Mouse (Mus musculus) midbrain, embryonic 16.5 days (tissue): ENCODE data around the gene Folr1. TPM values are rescaled to one million over a fixed set of nuclear protein-coding genes. Genes with fewer than 3 reads are reported as not detected.

ENCODE experiments used
- ATAC-seq: fragments of 200-750 bp; cut with Nextera tagmentation; 2 replicates; pipeline ENCODE4 v1.8.0; 2017; ENCODE audit warnings: moderate TSS enrichment
- H3K27ac ChIP-seq: fragments of 300-500 bp; sonication (generic); 2 replicates; pipeline ENCODE4 v1.5.1; 2014; ENCODE audit warnings: mild to moderate bottlenecking, low read length, mixed read lengths
- H3K27me3 ChIP-seq: fragments of 300-500 bp; sonication (generic); 2 replicates; pipeline ENCODE4 v1.6.1; 2014; ENCODE audit warnings: low read depth, low read length, mixed read lengths; ENCODE audit not compliant: control insufficient read depth, insufficient read depth
- H3K36me3 ChIP-seq: fragments of 300-500 bp; sonication (generic); 2 replicates; pipeline ENCODE4 v1.6.1; 2014; ENCODE audit warnings: mild to moderate bottlenecking, low read length, moderate library complexity, mixed read lengths; ENCODE audit not compliant: control insufficient read depth, insufficient read depth
- H3K4me1 ChIP-seq: fragments of 300-500 bp; sonication (generic); 2 replicates; pipeline ENCODE4 v1.6.1; 2014; ENCODE audit warnings: mild to moderate bottlenecking, low read length, mixed read lengths; ENCODE audit not compliant: control insufficient read depth, insufficient read depth
- H3K4me2 ChIP-seq: fragments of 300-500 bp; sonication (generic); 2 replicates; pipeline ENCODE4 v1.6.1; 2014; ENCODE audit warnings: mild to moderate bottlenecking, low read length, mixed read lengths
- H3K4me3 ChIP-seq: fragments of 300-500 bp; sonication (generic); 2 replicates; pipeline ENCODE4 v1.5.1; 2014; ENCODE audit warnings: low read depth, mild to moderate bottlenecking, low read length, moderate library complexity, mixed read lengths
- H3K9ac ChIP-seq: fragments of 300-500 bp; sonication (generic); 2 replicates; pipeline ENCODE4 v1.6.1; 2014; ENCODE audit warnings: low read depth, low read length, mixed read lengths
- H3K9me3 ChIP-seq: fragments of 300-500 bp; sonication (generic); replicated peaks from 2 replicates; pipeline ENCODE4 v1.6.1; 2014; ENCODE audit warnings: mild to moderate bottlenecking, low read length, mixed read lengths; ENCODE audit not compliant: control insufficient read depth, poor library complexity, severe bottlenecking
- WGBS: fragments of 180-500 bp; shearing (Covaris S2); extraction: QIAGEN DNeasy Blood & Tissue Kit; methylation state at CpG from one replicate; pipeline ENCODE4 v1.1.7; 2014; 5-methylcytosine and 5-hydroxymethylcytosine counted together
- polyA plus RNA-seq: library from polyadenylated mRNA; unstranded; fragments of >200 nt; fragmentation: Nextera tagmentation; extraction: Ambion mirVana; gene quantifications from 2 replicates; pipeline ENCODE4 v1.2.1, GENCODE M21; 2015

Folr1 gene
- polyA plus RNA-seq, 1 experiment from 2014 or later, result 24.2 TPM

- Histone ChIP-seq H3K4me3 (peak overlapping the region; percentile 62), H3K36me3 (no peaks in the 10 kb centered on the region), H3K9ac (peak overlapping the region; percentile 75), H3K27ac (peak overlapping the region; percentile 71), H3K9me3 (no peaks in the 10 kb centered on the region), H3K27me3 (peaks cover 4% of the 10 kb centered on the region), H3K4me2 (peak overlapping the region; percentile 97), H3K4me1 (peaks cover 12% of the 10 kb centered on the region)
- under 1% methylated on average over 20 of the region's 20 CpGs for WGBS
- ATAC-seq, result peak; percentile 32; the same call in 1 of the 2 replicates
Observed at GRCm38 (mm10) chr7:101837154-101837605, 33.4 kb downstream of the Folr1 start.

- Histone ChIP-seq H3K36me3 (no peaks in the 10 kb centered on the region), H3K27me3 (peaks cover 4% of the 10 kb centered on the region), H3K9ac (peak overlapping the region; percentile 75), H3K9me3 (no peaks in the 10 kb centered on the region), H3K4me2 (peak overlapping the region; percentile 97), H3K4me3 (peak overlapping the region; percentile 62), H3K4me1 (peaks cover 12% of the 10 kb centered on the region), H3K27ac (peak overlapping the region; percentile 71)
- peak; percentile 50 for ATAC-seq
- 0% methylated on average over 58 of the region's 63 CpGs for WGBS
Observed at GRCm38 (mm10) chr7:101836271-101837153, 34.1 kb downstream of the Folr1 start.

- 49% methylated on average over 5 of the region's 5 CpGs for WGBS
- Histone ChIP-seq H3K9me3 (no peaks in the 10 kb centered on the region), H3K4me1 (peaks cover 12% of the 10 kb centered on the region), H3K36me3 (0 out of 2 replicates have a peak, but pooled peaks cover 2% of the 10 kb centered on the region), H3K27ac (no peak overlapping the region), H3K27me3 (peaks cover 4% of the 10 kb centered on the region), H3K4me3 (peak overlapping the region; percentile 62), H3K9ac (no peak overlapping the region), H3K4me2 (peak overlapping the region; percentile 97)
- ATAC-seq, result no peak
Observed at GRCm38 (mm10) chr7:101835457-101836109, 35.0 kb downstream of the Folr1 start.

GRCm38 (mm10) chr7:101834903-101835302, 35.7 kb downstream of the Folr1 start:
- H3K4me2 ChIP-seq, result peak overlapping the region; percentile 97; the same call in 1 of the 2 replicates
- 0 out of 2 replicates have a peak, but pooled peaks cover 2% of the 10 kb centered on the region for H3K36me3 ChIP-seq
- no peaks in the 10 kb centered on the region for H3K9me3 ChIP-seq
- WGBS, result 64% methylated on average over 3 of the region's 3 CpGs
- no peak overlapping the region for H3K4me3 ChIP-seq
- H3K9ac ChIP-seq, result no peak overlapping the region
- no peak for ATAC-seq
- H3K27me3 ChIP-seq, result peaks cover 4% of the 10 kb centered on the region
- H3K4me1 ChIP-seq, result peaks cover 12% of the 10 kb centered on the region
- H3K27ac ChIP-seq, result no peak overlapping the region

GRCm38 (mm10) chr7:101833916-101834584, 36.5 kb downstream of the Folr1 start:
- Histone ChIP-seq H3K4me2 (no peak overlapping the region), H3K4me3 (no peak overlapping the region), H3K36me3 (0 out of 2 replicates have a peak, but pooled peaks cover 2% of the 10 kb centered on the region), H3K27ac (no peak overlapping the region), H3K9ac (no peak overlapping the region), H3K4me1 (peaks cover 12% of the 10 kb centered on the region), H3K27me3 (peaks cover 4% of the 10 kb centered on the region), H3K9me3 (no peaks in the 10 kb centered on the region)
- 58% methylated on average over 3 of the region's 3 CpGs for WGBS
- no peak for ATAC-seq

GRCm38 (mm10) chr7:101833352-101833751, 37.2 kb downstream of the Folr1 start:
- ATAC-seq, result no peak
- Histone ChIP-seq H3K36me3 (0 out of 2 replicates have a peak, but pooled peaks cover 2% of the 10 kb centered on the region), H3K9ac (no peak overlapping the region), H3K27ac (no peak overlapping the region), H3K4me2 (no peak overlapping the region), H3K27me3 (peaks cover 4% of the 10 kb centered on the region), H3K4me3 (no peak overlapping the region), H3K4me1 (peaks cover 12% of the 10 kb centered on the region), H3K9me3 (no peaks in the 10 kb centered on the region)
- WGBS, result 65% methylated on average over 5 of the region's 5 CpGs

- H3K4me1 ChIP-seq, result peaks cover 12% of the 10 kb centered on the region
- no peak overlapping the region for H3K9ac ChIP-seq
- no peak overlapping the region for H3K27ac ChIP-seq
- no peaks in the 10 kb centered on the region for H3K9me3 ChIP-seq
- H3K4me3 ChIP-seq, result no peak overlapping the region
- H3K36me3 ChIP-seq, result 0 out of 2 replicates have a peak, but pooled peaks cover 2% of the 10 kb centered on the region
- ATAC-seq, result no peak
- peaks cover 4% of the 10 kb centered on the region for H3K27me3 ChIP-seq
- no peak overlapping the region for H3K4me2 ChIP-seq
- WGBS, result 90% methylated on average over 4 of the region's 4 CpGs
Observed at GRCm38 (mm10) chr7:101832372-101832771, 38.2 kb downstream of the Folr1 start.

- 0 out of 2 replicates have a peak, but pooled peaks cover 2% of the 10 kb centered on the region for H3K36me3 ChIP-seq
- no peaks in the 10 kb centered on the region for H3K9me3 ChIP-seq
- no peaks in the 10 kb centered on the region; the same call in 1 of the 2 replicates for H3K27me3 ChIP-seq
- H3K9ac ChIP-seq, result no peak overlapping the region
- H3K4me1 ChIP-seq, result peaks cover 5% of the 10 kb centered on the region
- no peak for ATAC-seq
- H3K27ac ChIP-seq, result no peak overlapping the region
- whole genome bisulfite sequencing, result 96% methylated on average over 8 of the region's 8 CpGs
- no peak overlapping the region for H3K4me2 ChIP-seq
- H3K4me3 ChIP-seq, result no peak overlapping the region
Observed at GRCm38 (mm10) chr7:101831437-101831836, 39.2 kb downstream of the Folr1 start.
